Mouse (Mus musculus) hematopoietic stem cell, adult 5-6 weeks (primary cell): ENCODE measurements at regions not wholly inside any gene's neighbourhood (a gene's known extent, or its start where the extent isn't known, plus 50 kb on each side); places are given as distances from the start of the nearest gene placed in this dataset.

Experiments used
- ATAC-seq, 2 experiments: fragments of 125-278 bp in 1 of 2; replicated peaks in 1 of 2; 2 replicates each; pipeline ENCODE4 v1.8.0; 2016 to 2017; ENCODE audit warnings: inconsistent platforms in 2 of 2, mild to moderate bottlenecking in 2 of 2, moderate number of reproducible peaks in 2 of 2, low read depth in 1 of 2, moderate TSS enrichment in 1 of 2; ENCODE audit not compliant: low FRiP score in 2 of 2, poor library complexity in 2 of 2, severe bottlenecking in 2 of 2, insufficient read depth in 1 of 2, low TSS enrichment in 1 of 2

- no peak for ATAC-seq
These were observed 125.7 kb upstream of the Tut7 start for GRCm38 (mm10) chr13:59948496-59949138.

- no peak for ATAC-seq
These were observed 124.5 kb upstream of the Tut7 start for GRCm38 (mm10) chr13:59947461-59947860.

- no peak for ATAC-seq
These were observed 123.6 kb upstream of the Tut7 start for GRCm38 (mm10) chr13:59946509-59946908.

- no peak for ATAC-seq
These were observed 122.7 kb upstream of the Tut7 start for GRCm38 (mm10) chr13:59945631-59946030.

- ATAC-seq = no peak
These were observed 120.7 kb upstream of the Tut7 start for GRCm38 (mm10) chr13:59943602-59944140.

GRCm38 (mm10) chr13:59943020-59943419, 120.1 kb upstream of the Tut7 start:
- no peak for ATAC-seq

- no peak for ATAC-seq
These were observed 118.6 kb upstream of the Tut7 start for GRCm38 (mm10) chr13:59941519-59941918.

GRCm38 (mm10) chr13:59940414-59941205, 117.7 kb upstream of the Tut7 start:
- no peak for ATAC-seq

GRCm38 (mm10) chr13:59939886-59940285, 116.9 kb upstream of the Tut7 start:
- ATAC-seq = peak; percentile 42 to 57; a peak in 3 of 4 replicates

GRCm38 (mm10) chr13:59937147-59937546, 114.2 kb upstream of the Tut7 start:
- ATAC-seq = no peak

GRCm38 (mm10) chr13:59934556-59934955, 111.6 kb upstream of the Tut7 start:
- no peak for ATAC-seq

- no peak for ATAC-seq
These were observed 111.1 kb upstream of the Tut7 start for GRCm38 (mm10) chr13:59934093-59934492.

GRCm38 (mm10) chr13:59927379-59928111, 104.6 kb upstream of the Tut7 start:
- no peak for ATAC-seq

- no peak for ATAC-seq
These were observed 103.0 kb upstream of the Tut7 start for GRCm38 (mm10) chr13:59925845-59926481.

- ATAC-seq = no peak
These were observed 94.2 kb upstream of the Tut7 start for GRCm38 (mm10) chr13:59917185-59917584.

- ATAC-seq = no peak
These were observed 93.5 kb upstream of the Tut7 start for GRCm38 (mm10) chr13:59916166-59917044.

GRCm38 (mm10) chr13:59915734-59916133, 92.8 kb upstream of the Tut7 start:
- no peak for ATAC-seq
